Mouse (Mus musculus) B cell, adult 67 days (primary cell): ENCODE results near the gene Mctp2. TPM values are rescaled to one million over a fixed set of nuclear protein-coding genes. Genes with fewer than 3 reads are reported as not detected.

Experiments
- total RNA-seq, 2 experiments: library from RNA; stranded (reverse); gene quantifications; 4 replicates each; pipeline ENCODE4 v1.2.4; 2023

Mctp2 gene
- total RNA-seq = 10 to 100 TPM; 23.7 to 27.0 TPM

DNA sequence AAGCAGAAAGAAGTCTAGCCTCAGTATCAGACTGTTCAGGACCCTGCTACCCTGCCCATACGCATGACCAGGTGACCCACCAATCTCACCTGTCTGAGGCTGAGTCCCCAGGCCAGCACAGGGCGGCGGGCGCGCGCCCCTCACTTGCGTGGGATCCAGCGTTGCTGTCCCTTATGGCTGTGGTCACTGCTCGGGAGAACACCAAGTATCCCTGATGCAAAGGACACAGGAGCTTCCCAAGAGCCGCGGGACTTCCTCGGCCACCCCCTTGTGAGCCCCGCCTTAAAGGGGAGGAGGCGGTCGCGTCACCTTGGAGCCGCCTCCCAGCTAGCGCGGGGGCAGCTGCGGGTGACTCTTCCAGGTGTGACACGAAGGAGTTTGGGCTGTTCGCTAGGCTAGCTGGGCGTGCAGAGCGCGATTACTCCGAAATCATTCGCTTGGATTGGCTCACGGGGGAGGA lies at the start of gene Mctp2:
Mctp2 (minus strand) TSS at position 227 of the 460 bp plus-strand sequence.

